ENCODE assay signal across 1 mouse cellular context in the genomic region with DNA sequence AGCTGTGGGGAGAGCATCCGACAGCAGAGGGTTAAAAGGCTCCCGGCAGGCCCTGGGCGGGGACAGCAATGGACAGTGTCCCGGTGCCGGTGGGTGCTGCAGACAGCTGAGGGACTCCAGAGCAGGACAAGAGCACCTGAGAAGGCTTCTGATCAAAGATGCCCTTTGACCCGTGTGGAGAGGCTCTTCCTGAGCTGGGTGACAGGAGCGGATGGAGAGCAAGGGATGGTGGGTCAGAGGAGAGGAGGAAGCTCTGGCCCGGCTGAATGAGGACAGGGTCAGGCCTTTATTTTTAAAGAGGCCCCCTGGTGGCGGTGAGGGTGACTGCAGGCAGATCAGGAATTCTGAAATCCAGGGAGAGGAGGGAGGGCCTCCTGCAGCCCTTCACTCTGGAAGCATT.
TF ChIP-seq lines count a peak whose summit lies in the region.

No protein-coding gene starts in this region.

TF ChIP-seq in C2C12, 6 proteins besides CTCF, POLR2A, EP300 and RAD21:
- TF ChIP-seq FOSL1 (IDR thresholded peaks at IDR 0.05; ENCODE audit: insufficient read depth, low read length, poor library complexity, severe bottlenecking) = no peak
- no peak for TF ChIP-seq MYOG (IDR thresholded peaks at IDR 0.05; ENCODE audit: control insufficient read depth, extremely low read depth, insufficient read length)
- no peak for TF ChIP-seq MYOD1 (IDR thresholded peaks at IDR 0.05; ENCODE audit: control insufficient read depth, insufficient read length, low read depth)
- TF ChIP-seq USF1 (IDR thresholded peaks at IDR 0.05; ENCODE audit: low read depth) = no peak
- no peak for TF ChIP-seq CEBPB (IDR thresholded peaks at IDR 0.05; ENCODE audit: low read depth)
- no peak for TF ChIP-seq MAX (IDR thresholded peaks at IDR 0.05)
TF ChIP-seq in C2C12: peak in this region for 0.
